In genomic region chr14:25176206-25176605, GRCm38 (mm10) we compare ENCODE assay signal across 20 mouse cellular contexts.
DNase-seq lines count a peak whose midpoint lies in the region; ATAC-seq lines count a peak whose summit lies in the region.
"Had no signal": no experiment of that assay in that cellular context is flagged by ENCODE, and none has a peak within 500 bp of the region (broad histone marks: within the 10 kb centered on the region; RNA-seq: fewer than 3 reads in every experiment).

No protein-coding gene starts in this region.

- no peak for DNase-seq in heart, embryonic 10.5 days (ENCODE audit: low spot score)
- DNase-seq in heart, postnatal 36 days, result no peak
- DNase-seq in thymus, postnatal 10 days (ENCODE audit: low spot score in 2 of 2), result peak; percentile 13 to 46
- peak; percentile 56 for DNase-seq in thymus, postnatal 4 days
- no peak for DNase-seq in lung, postnatal 36 days
- DNase-seq: adrenal gland, postnatal 10 days; B cell, adult 2 months; cerebellum, adult 11 months; cerebellum, adult 8-10 months; cerebellum, postnatal 14 days; embryo, embryonic 11 days; gastrocnemius, postnatal 14 days; heart, adult 11 months; heart, postnatal 10 days had no signal

- H3K27ac ChIP-seq in heart, embryonic 10.5 days, result 0 out of 2 replicates have a peak overlapping the region, but pooled peaks have one; percentile 18
- H3K27ac ChIP-seq: embryonic facial prominence, embryonic 12.5 days; hindbrain, embryonic 15.5 days had no signal

- peaks cover 8% of the 10 kb centered on the region; the same call in 1 of the 2 replicates for H3K27me3 ChIP-seq in heart, embryonic 10.5 days (ENCODE audit: insufficient read depth, poor library complexity, severe bottlenecking)
- H3K27me3 ChIP-seq: embryonic facial prominence, embryonic 12.5 days; hindbrain, embryonic 15.5 days had no signal

- no peaks in the 10 kb centered on the region for H3K9me3 ChIP-seq in heart, embryonic 10.5 days
- H3K9me3 ChIP-seq: embryonic facial prominence, embryonic 12.5 days; hindbrain, embryonic 15.5 days had no signal

- peak; percentile 46 for ATAC-seq in granulocyte monocyte progenitor cell, adult 5-6 weeks (replicated peaks; ENCODE audit: poor library complexity, severe bottlenecking)
- ATAC-seq in megakaryocyte-erythroid progenitor cell, adult 5-6 weeks (replicated peaks; ENCODE audit: low FRiP score, low TSS enrichment, poor library complexity, severe bottlenecking), result no peak
- ATAC-seq: CD4-positive, CD25-positive, alpha-beta regulatory T cell, adult 4 months; forebrain, embryonic 16.5 days had no signal

- intact Hi-C loops in heart, postnatal 36 days (cut with DNase I), result no loop called here

- WGBS in heart, embryonic 10.5 days, result 65% methylated on average over 6 of the region's 6 CpGs

- H3K4me1 ChIP-seq in heart, embryonic 10.5 days, result peaks cover 23% of the 10 kb centered on the region

- no peak overlapping the region for H3K4me3 ChIP-seq in heart, embryonic 10.5 days
- H3K4me3 ChIP-seq: embryonic facial prominence, embryonic 12.5 days; hindbrain, embryonic 15.5 days had no signal

- H3K36me3 ChIP-seq in heart, embryonic 10.5 days, result no peaks in the 10 kb centered on the region
- H3K36me3 ChIP-seq: embryonic facial prominence, embryonic 12.5 days; hindbrain, embryonic 15.5 days had no signal

Comparison
In these comparisons a context has a peak if more than half of its experiments do, and no peak if none do; other contexts are left out.
1. DNase-seq: peak in thymus, postnatal 10 days (2 of 2) and thymus, postnatal 4 days (single experiment); none in heart, embryonic 10.5 days (single experiment), heart, postnatal 36 days (0 of 2) and lung, postnatal 36 days (single experiment).